Mouse (Mus musculus): ENCODE data around the gene Banf1. TPM values are rescaled to one million over a fixed set of nuclear protein-coding genes. Genes with fewer than 3 reads are reported as not detected.

The Banf1 gene
- polyA plus RNA-seq, 2 experiments: 125 to 263 TPM

DNA sequence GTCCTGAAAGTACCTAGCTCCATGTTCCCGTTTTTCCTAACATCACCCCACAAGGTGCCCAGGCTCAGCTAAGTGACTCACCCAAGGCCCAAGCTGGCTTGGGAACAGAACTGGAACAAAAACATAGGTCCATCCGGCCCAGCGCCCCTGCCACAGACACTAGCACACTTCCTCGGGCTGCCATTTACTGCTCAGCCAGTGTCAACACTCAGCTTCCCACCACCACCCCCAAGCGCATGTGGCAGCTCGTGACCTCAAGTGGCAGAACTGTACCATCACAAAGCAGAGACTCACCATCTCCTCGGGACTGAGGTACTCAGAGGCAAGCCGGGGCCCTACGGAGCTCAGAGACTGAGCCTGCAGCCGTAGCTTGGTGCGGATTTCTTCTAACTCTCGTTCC is 16.4 kb upstream of the Banf1 start:
- H3K36me3 ChIP-seq (replicated peaks; ENCODE audit: control insufficient read depth, insufficient read depth, low read depth): peaks cover 56% of the 10 kb centered on the region
- H3K4me2 ChIP-seq (ENCODE audit: low read depth): no peak overlapping the region
- no peak overlapping the region for H3K9ac ChIP-seq (replicated peaks)
- DNase-seq (ENCODE audit: low read depth in 3 of 3, low spot score in 3 of 3) (no peak), ATAC-seq (ENCODE audit: insufficient read depth) (no peak)
- no peaks in the 10 kb centered on the region for H3K27me3 ChIP-seq (ENCODE audit: control insufficient read depth, insufficient read depth, low read length)
- H3K4me1 ChIP-seq (replicated peaks; ENCODE audit: control insufficient read depth in 2 of 2, insufficient read depth in 2 of 2, low read length in 1 of 2): peaks cover 11% of the 10 kb centered on the region in 2 experiments
- TF ChIP-seq EP300 (IDR thresholded peaks at IDR 0.05; ENCODE audit: low read depth) (no peak), CTCF (IDR thresholded peaks at IDR 0.05; ENCODE audit: low read depth) (no peak)
- 89% methylated on average over 12 of the region's 12 CpGs for WGBS (ENCODE audit: insufficient replicate concordance)
- H3K9me3 ChIP-seq (ENCODE audit: control insufficient read depth, low read length): no peaks in the 10 kb centered on the region
- no peak overlapping the region for H3K4me3 ChIP-seq (ENCODE audit: insufficient read depth in 1 of 2, low read depth in 2 of 2, low read length in 2 of 2)
- no peak overlapping the region for H3K27ac ChIP-seq

DNA sequence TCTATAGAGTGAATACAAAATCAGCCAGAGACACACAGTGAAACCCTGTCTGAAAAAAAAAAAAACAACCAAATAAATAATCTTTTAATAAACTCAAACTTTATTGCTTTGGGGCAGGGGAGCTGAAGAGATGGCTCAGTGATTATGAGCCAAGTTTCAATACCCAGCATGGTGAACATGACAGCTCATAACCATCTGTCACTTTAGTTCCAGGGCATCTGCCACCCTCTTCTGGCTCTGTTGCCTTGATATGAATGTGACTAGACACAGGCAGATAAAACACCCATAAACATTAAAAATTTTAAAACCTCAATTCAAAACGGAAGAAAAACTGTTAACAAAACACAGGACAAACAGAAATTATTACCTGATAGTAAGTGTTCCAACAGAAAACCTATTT is 10.5 kb upstream of the Banf1 start:
- Histone ChIP-seq H3K4me1 (replicated peaks; ENCODE audit: control insufficient read depth in 2 of 2, insufficient read depth in 2 of 2, low read length in 1 of 2) (no peaks in the 10 kb centered on the region), H3K27ac (no peak overlapping the region), H3K9ac (replicated peaks) (no peak overlapping the region), H3K9me3 (ENCODE audit: control insufficient read depth, low read length) (no peaks in the 10 kb centered on the region), H3K36me3 (replicated peaks; ENCODE audit: control insufficient read depth, insufficient read depth, low read depth) (peaks cover 40% of the 10 kb centered on the region), H3K27me3 (ENCODE audit: control insufficient read depth, insufficient read depth, low read length) (no peaks in the 10 kb centered on the region), H3K4me2 (ENCODE audit: low read depth) (no peak overlapping the region), H3K4me3 (ENCODE audit: insufficient read depth in 1 of 2, low read depth in 2 of 2, low read length in 2 of 2) (no peak overlapping the region)
- 72% methylated on average over 1 of the region's 1 CpGs for WGBS (ENCODE audit: insufficient replicate concordance)
- ATAC-seq (ENCODE audit: insufficient read depth): no peak
- no peak for DNase-seq (ENCODE audit: low read depth in 3 of 3, low spot score in 3 of 3)
- TF ChIP-seq EP300 (IDR thresholded peaks at IDR 0.05; ENCODE audit: low read depth): no peak

DNA sequence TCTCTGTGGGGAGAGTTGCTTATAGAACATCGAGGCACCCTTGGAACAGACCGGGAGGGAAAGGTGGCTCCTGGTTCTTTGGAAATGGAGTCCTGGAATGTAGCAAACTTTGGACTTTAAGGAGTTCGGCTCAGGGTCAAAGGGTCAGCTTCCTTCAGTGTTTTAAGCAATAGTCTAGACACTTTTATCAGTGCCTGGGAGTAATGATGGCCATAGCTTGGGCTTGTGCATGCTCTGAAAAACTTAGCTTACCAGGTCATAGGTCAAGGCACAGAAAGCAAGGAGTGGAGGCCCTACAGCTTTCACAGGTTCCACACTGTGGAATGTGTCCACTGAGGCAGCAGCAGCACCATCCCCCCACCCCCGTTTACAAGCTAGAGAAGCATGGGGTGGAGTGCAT is 7.8 kb upstream of the Banf1 start:
- Histone ChIP-seq H3K9ac (replicated peaks) (no peak overlapping the region), H3K4me3 (ENCODE audit: insufficient read depth in 1 of 2, low read depth in 2 of 2, low read length in 2 of 2) (no peak overlapping the region), H3K27me3 (ENCODE audit: control insufficient read depth, insufficient read depth, low read length) (no peaks in the 10 kb centered on the region), H3K4me2 (ENCODE audit: low read depth) (no peak overlapping the region), H3K27ac (no peak overlapping the region), H3K36me3 (replicated peaks; ENCODE audit: control insufficient read depth, insufficient read depth, low read depth) (peaks cover 38% of the 10 kb centered on the region), H3K9me3 (ENCODE audit: control insufficient read depth, low read length) (no peaks in the 10 kb centered on the region), H3K4me1 (replicated peaks; ENCODE audit: control insufficient read depth in 2 of 2, insufficient read depth in 2 of 2, low read length in 1 of 2) (no peaks in the 10 kb centered on the region)
- 60% methylated on average over 4 of the region's 4 CpGs for WGBS (ENCODE audit: insufficient replicate concordance)
- TF ChIP-seq EP300 (IDR thresholded peaks at IDR 0.05; ENCODE audit: low read depth): no peak
- TF ChIP-seq CTCF (IDR thresholded peaks at IDR 0.05; ENCODE audit: low read depth): no peak
- no peak for DNase-seq (ENCODE audit: low read depth in 3 of 3, low spot score in 3 of 3)
- no peak for ATAC-seq (ENCODE audit: insufficient read depth)

DNA sequence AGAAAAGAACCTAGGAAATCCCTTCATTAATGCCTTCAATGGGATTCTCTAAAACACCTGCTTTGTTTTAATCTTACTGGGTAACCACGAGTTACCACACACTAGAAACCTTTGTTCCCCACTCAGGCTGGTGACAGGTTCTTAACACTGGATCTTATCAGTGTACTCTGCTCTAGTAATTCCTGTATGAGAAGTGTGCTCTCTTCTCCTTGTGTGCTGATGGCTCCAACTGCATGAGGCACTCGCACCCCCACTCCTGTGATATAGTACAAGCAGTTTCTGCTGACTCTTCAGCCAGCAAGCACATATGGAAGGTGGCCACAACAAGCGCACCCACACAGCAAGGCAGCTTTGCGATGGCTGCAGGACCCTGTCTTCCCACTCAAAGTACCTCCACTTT is 7.2 kb upstream of the Banf1 start:
- ATAC-seq (ENCODE audit: insufficient read depth): no peak
- 70% methylated on average over 4 of the region's 4 CpGs for WGBS (ENCODE audit: insufficient replicate concordance)
- Histone ChIP-seq H3K4me3 (ENCODE audit: insufficient read depth in 1 of 2, low read depth in 2 of 2, low read length in 2 of 2) (no peak overlapping the region), H3K27ac (no peak overlapping the region), H3K9me3 (ENCODE audit: control insufficient read depth, low read length) (no peaks in the 10 kb centered on the region), H3K9ac (replicated peaks) (no peak overlapping the region), H3K36me3 (replicated peaks; ENCODE audit: control insufficient read depth, insufficient read depth, low read depth) (peaks cover 38% of the 10 kb centered on the region), H3K27me3 (ENCODE audit: control insufficient read depth, insufficient read depth, low read length) (no peaks in the 10 kb centered on the region), H3K4me2 (ENCODE audit: low read depth) (no peak overlapping the region), H3K4me1 (replicated peaks; ENCODE audit: control insufficient read depth in 2 of 2, insufficient read depth in 2 of 2, low read length in 1 of 2) (no peaks in the 10 kb centered on the region)
- TF ChIP-seq CTCF (IDR thresholded peaks at IDR 0.05; ENCODE audit: low read depth): no peak
- no peak for DNase-seq (ENCODE audit: low read depth in 3 of 3, low spot score in 3 of 3)

DNA sequence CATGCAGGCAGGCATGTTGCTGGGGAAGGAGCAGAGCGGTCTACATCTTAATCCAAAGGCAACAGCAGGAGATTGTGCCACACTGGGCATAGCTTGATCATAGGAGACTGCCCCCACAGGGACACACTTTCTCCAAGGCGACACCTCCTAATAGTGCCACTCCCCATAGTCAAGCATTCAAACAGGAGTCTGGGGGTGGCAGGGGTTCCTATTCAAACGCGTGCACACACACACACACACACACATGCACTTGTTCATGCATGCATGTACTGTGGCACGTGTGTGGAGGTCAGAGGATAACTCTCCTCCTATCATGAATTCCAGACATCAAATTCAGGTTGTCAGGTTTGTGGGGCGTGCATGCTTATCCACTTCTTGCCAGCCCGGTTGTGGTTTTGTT is 5.8 kb upstream of the Banf1 start:
- H3K27ac ChIP-seq: no peak overlapping the region
- WGBS (ENCODE audit: insufficient replicate concordance): 78% methylated on average over 7 of the region's 7 CpGs
- TF ChIP-seq EP300 (IDR thresholded peaks at IDR 0.05; ENCODE audit: low read depth) (no peak), CTCF (IDR thresholded peaks at IDR 0.05; ENCODE audit: low read depth) (no peak)
- DNase-seq (ENCODE audit: low read depth in 3 of 3, low spot score in 3 of 3): no peak
- H3K4me3 ChIP-seq (ENCODE audit: insufficient read depth in 1 of 2, low read depth in 2 of 2, low read length in 2 of 2): no peak overlapping the region
- no peak for ATAC-seq (ENCODE audit: insufficient read depth)
- H3K27me3 ChIP-seq (ENCODE audit: control insufficient read depth, insufficient read depth, low read length): no peaks in the 10 kb centered on the region
- H3K36me3 ChIP-seq (replicated peaks; ENCODE audit: control insufficient read depth, insufficient read depth, low read depth): peaks cover 39% of the 10 kb centered on the region
- no peak overlapping the region for H3K4me2 ChIP-seq (ENCODE audit: low read depth)
- no peaks in the 10 kb centered on the region for H3K9me3 ChIP-seq (ENCODE audit: control insufficient read depth, low read length)
- no peak overlapping the region for H3K9ac ChIP-seq (replicated peaks)
- peaks cover 2 to 6% of the 10 kb centered on the region in 2 experiments for H3K4me1 ChIP-seq (replicated peaks; ENCODE audit: control insufficient read depth in 2 of 2, insufficient read depth in 2 of 2, low read length in 1 of 2)

DNA sequence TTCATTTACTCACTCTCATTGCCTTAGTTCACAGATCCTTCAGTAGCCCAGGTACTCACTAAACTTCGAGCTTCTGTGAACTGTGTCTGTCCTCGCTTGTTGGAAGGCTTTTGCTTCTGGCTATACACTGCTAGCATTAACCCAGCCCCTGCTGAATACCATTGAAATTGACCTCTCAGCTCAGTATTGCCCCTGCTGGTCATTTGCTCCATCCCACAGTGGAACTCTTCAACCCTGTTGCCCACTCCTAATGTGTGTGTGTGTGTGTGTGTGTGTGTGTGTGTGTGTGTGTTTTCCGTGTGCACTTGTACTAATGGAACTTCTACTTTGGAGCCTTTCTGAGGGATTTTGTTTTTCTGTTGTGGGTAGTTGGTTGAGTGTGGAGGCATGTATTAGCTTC is 4.0 kb upstream of the Banf1 start:
- DNase-seq (ENCODE audit: low read depth in 3 of 3, low spot score in 3 of 3) (no peak), ATAC-seq (ENCODE audit: insufficient read depth) (no peak)
- H3K4me2 ChIP-seq (ENCODE audit: low read depth): no peak overlapping the region
- H3K4me1 ChIP-seq (replicated peaks; ENCODE audit: control insufficient read depth in 2 of 2, insufficient read depth in 2 of 2, low read length in 1 of 2): peaks cover 7% of the 10 kb centered on the region in 2 experiments
- TF ChIP-seq EP300 (IDR thresholded peaks at IDR 0.05; ENCODE audit: low read depth) (no peak), CTCF (IDR thresholded peaks at IDR 0.05; ENCODE audit: low read depth) (peak; percentile 44; the same call in 1 of the 2 replicates)
- H3K9me3 ChIP-seq (ENCODE audit: control insufficient read depth, low read length): no peaks in the 10 kb centered on the region
- H3K36me3 ChIP-seq (replicated peaks; ENCODE audit: control insufficient read depth, insufficient read depth, low read depth): peaks cover 39% of the 10 kb centered on the region
- H3K27me3 ChIP-seq (ENCODE audit: control insufficient read depth, insufficient read depth, low read length): no peaks in the 10 kb centered on the region
- H3K27ac ChIP-seq: no peak overlapping the region
- no peak overlapping the region for H3K9ac ChIP-seq (replicated peaks)
- H3K4me3 ChIP-seq (ENCODE audit: insufficient read depth in 1 of 2, low read depth in 2 of 2, low read length in 2 of 2): no peak overlapping the region
- WGBS (ENCODE audit: insufficient replicate concordance): 77% methylated on average over 3 of the region's 3 CpGs
